In the genomic region with DNA sequence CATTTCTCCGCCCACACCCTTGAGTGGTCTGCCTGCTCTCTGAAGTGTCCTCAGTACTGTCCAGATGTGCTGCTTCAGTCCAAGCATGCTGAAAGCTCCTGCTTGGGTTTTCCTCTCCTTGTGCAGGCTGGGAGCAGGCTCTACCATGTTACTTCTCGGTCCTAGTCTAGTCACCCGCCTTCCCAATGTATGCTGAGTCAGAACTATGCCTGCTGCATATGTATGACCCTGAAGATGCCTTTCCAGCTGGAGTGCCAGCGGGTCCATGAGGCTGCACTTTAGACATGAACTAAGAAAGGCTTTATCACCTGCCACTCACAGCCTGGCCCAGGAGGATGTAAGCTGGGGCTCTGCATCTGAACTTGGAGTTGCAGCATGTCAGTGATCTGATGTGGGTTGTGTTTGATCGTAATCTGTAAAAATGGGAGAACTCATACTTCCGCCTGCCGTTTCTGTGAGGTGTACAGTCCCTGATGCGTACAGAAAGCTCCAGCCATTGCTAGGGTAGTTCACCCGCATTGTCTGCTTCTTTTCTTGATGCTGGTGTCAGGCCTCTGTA, we compare ENCODE assay signal across 20 mouse cellular contexts. TPM values are rescaled to one million over a fixed set of nuclear protein-coding genes. Genes with fewer than 3 reads are reported as not detected.
DNase-seq lines count a peak whose midpoint lies in the region; ATAC-seq and TF ChIP-seq lines count a peak whose summit lies in the region.
"Had no signal": no experiment of that assay in that cellular context is flagged by ENCODE, and none has a peak within 500 bp of the region (broad histone marks: within the 10 kb centered on the region; RNA-seq: fewer than 3 reads in every experiment).

No protein-coding gene starts in this region.

- TF ChIP-seq CTCF in midbrain, postnatal 0 days (IDR thresholded peaks at IDR 0.05): no peak

- no peaks in the 10 kb centered on the region for H3K4me1 ChIP-seq in midbrain, postnatal 0 days (ENCODE audit: insufficient read depth, low read length)
- H3K4me1 ChIP-seq: hindbrain, embryonic 13.5 days; limb, embryonic 12.5 days; liver, embryonic 13.5 days; lung, embryonic 15.5 days; midbrain, embryonic 15.5 days had no signal

- H3K27me3 ChIP-seq in midbrain, postnatal 0 days (ENCODE audit: insufficient read depth, low read length): no peaks in the 10 kb centered on the region
- H3K27me3 ChIP-seq: hindbrain, embryonic 13.5 days; limb, embryonic 12.5 days; liver, embryonic 13.5 days; lung, embryonic 15.5 days; midbrain, embryonic 15.5 days; Patski had no signal

- no peak overlapping the region for H3K9ac ChIP-seq in midbrain, postnatal 0 days (replicated peaks; ENCODE audit: low read length, poor library complexity, severe bottlenecking)
- H3K9ac ChIP-seq: hindbrain, embryonic 13.5 days; limb, embryonic 12.5 days; liver, embryonic 13.5 days; lung, embryonic 15.5 days; midbrain, embryonic 15.5 days had no signal

- no peak overlapping the region for H3K27ac ChIP-seq in midbrain, postnatal 0 days (ENCODE audit: low read depth, low read length)
- H3K27ac ChIP-seq: heart, adult 2 months; hindbrain, embryonic 13.5 days; kidney, postnatal 0 days; layer of hippocampus, adult 2 months; left cerebral cortex, adult 2 months; limb, embryonic 12.5 days; liver, embryonic 13.5 days; lung, embryonic 15.5 days; midbrain, embryonic 15.5 days had no signal

- H3K36me3 ChIP-seq in midbrain, postnatal 0 days (ENCODE audit: insufficient read depth, low read length): peaks cover 34% of the 10 kb centered on the region

- ATAC-seq in CD4-positive, CD25-positive, alpha-beta regulatory T cell, adult 4 months: peak; percentile 89
- ATAC-seq in inflammation-experienced regulatory T-cells, adult 6 months: peak; percentile 93
- ATAC-seq in midbrain, postnatal 0 days (ENCODE audit: low FRiP score): no peak
- ATAC-seq: forebrain, embryonic 14.5 days; intestine, embryonic 16.5 days; midbrain, embryonic 15.5 days; Patski had no signal

- no peak overlapping the region for H3K4me2 ChIP-seq in midbrain, postnatal 0 days (ENCODE audit: low read depth, low read length, poor library complexity, severe bottlenecking)
- H3K4me2 ChIP-seq: hindbrain, embryonic 13.5 days; limb, embryonic 12.5 days; liver, embryonic 13.5 days; lung, embryonic 15.5 days; midbrain, embryonic 15.5 days had no signal

- no peaks in the 10 kb centered on the region for H3K9me3 ChIP-seq in midbrain, postnatal 0 days (ENCODE audit: low read length)
- H3K9me3 ChIP-seq: hindbrain, embryonic 13.5 days; limb, embryonic 12.5 days; liver, embryonic 13.5 days; lung, embryonic 15.5 days; midbrain, embryonic 15.5 days had no signal

- DNase-seq in CD4-positive helper T cell, adult 2 months (ENCODE audit: low read depth, low spot score): peak; percentile 82
- DNase-seq in thymus, postnatal 0 days (ENCODE audit: low spot score): peak; percentile 84
- DNase-seq in midbrain, postnatal 0 days (ENCODE audit: low spot score): no peak
- DNase-seq in gastrocnemius, adult 8-10 months (ENCODE audit: low spot score in 2 of 2): no peak
- no peak for DNase-seq in cerebellum, adult 9-10 months
- DNase-seq: cerebellum, postnatal 36 days; heart, adult 2 months; liver, embryonic 13.5 days had no signal

- WGBS in midbrain, postnatal 0 days: 86% methylated on average over 9 of the region's 9 CpGs

- H3K4me3 ChIP-seq in midbrain, postnatal 0 days (ENCODE audit: low read depth, low read length): no peak overlapping the region
- H3K4me3 ChIP-seq: heart, adult 2 months; hindbrain, embryonic 13.5 days; layer of hippocampus, adult 2 months; left cerebral cortex, adult 2 months; limb, embryonic 12.5 days; liver, embryonic 13.5 days; lung, embryonic 15.5 days; midbrain, embryonic 15.5 days had no signal

RNA-seq across cellular contexts. Expression of gene Gucd1, which starts 13.8 kb away (rescaled TPM):
- polyA plus RNA-seq in CD4-positive, CD25-positive, alpha-beta regulatory T cell, adult 4 months (2017; shearing (Covaris generic)): 10 to 100 TPM; 16.2 to 23.0 TPM
- polyA plus RNA-seq in inflammation-experienced regulatory T-cells, adult 6 months (2017; shearing (Covaris generic)): 10 to 100 TPM; 14.3 to 18.4 (median 17.1) TPM
- 17.5 and 18.2 TPM in 2 replicates for polyA plus RNA-seq in thymus, postnatal 0 days (2015; fragmentation: Nextera tagmentation; extraction: Ambion mirVana)
- 41.2 and 48.0 TPM in 2 replicates for total RNA-seq in midbrain, postnatal 0 days (2014; rRNA removed)
- 12.6 and 14.4 TPM in 2 replicates for polyA plus RNA-seq in midbrain, postnatal 0 days (2015; fragmentation: Nextera tagmentation; extraction: Ambion mirVana)
- 10 to 100 TPM; 46.7 to 68.3 (median 56.0) TPM for total RNA-seq in gastrocnemius, adult 8-10 months (2022)

RNA-seq across cellular contexts. Expression of gene Snrpd3, which starts 14.3 kb away (rescaled TPM):
- 100 to 1,000 TPM; 103 to 218 TPM for polyA plus RNA-seq in CD4-positive, CD25-positive, alpha-beta regulatory T cell, adult 4 months (2017; shearing (Covaris generic))
- 100 to 1,000 TPM; 134 to 236 (median 208) TPM for polyA plus RNA-seq in inflammation-experienced regulatory T-cells, adult 6 months (2017; shearing (Covaris generic))
- 149 and 167 TPM in 2 replicates for polyA plus RNA-seq in thymus, postnatal 0 days (2015; fragmentation: Nextera tagmentation; extraction: Ambion mirVana)
- 17.2 and 20.4 TPM in 2 replicates for total RNA-seq in midbrain, postnatal 0 days (2014; rRNA removed)
- polyA plus RNA-seq in midbrain, postnatal 0 days (2015; fragmentation: Nextera tagmentation; extraction: Ambion mirVana): 137 and 143 TPM in 2 replicates
- total RNA-seq in gastrocnemius, adult 8-10 months (2022): 10 to 100 TPM; 67.9 to 78.5 (median 70.7) TPM

RNA-seq across cellular contexts. Expression of gene Lrrc75b, which starts 28.5 kb away (rescaled TPM):
- under 1 TPM in 1 of 2 experiments, not detected in 1; 0.40 TPM for polyA plus RNA-seq in CD4-positive, CD25-positive, alpha-beta regulatory T cell, adult 4 months (2017; shearing (Covaris generic))
- polyA plus RNA-seq in inflammation-experienced regulatory T-cells, adult 6 months (2017; shearing (Covaris generic)): 1 to 10 TPM in 1 of 3 experiments, under 1 TPM in 2; 0.16 to 1.7 (median 0.47) TPM
- polyA plus RNA-seq in thymus, postnatal 0 days (2015; fragmentation: Nextera tagmentation; extraction: Ambion mirVana): 0.41 and 0.86 TPM in 2 replicates
- total RNA-seq in midbrain, postnatal 0 days (2014; rRNA removed): 41.4 and 44.2 TPM in 2 replicates
- 37.5 and 39.5 TPM in 2 replicates for polyA plus RNA-seq in midbrain, postnatal 0 days (2015; fragmentation: Nextera tagmentation; extraction: Ambion mirVana)
- under 1 TPM in 1 of 4 experiments, not detected in 3; 0.07 TPM for total RNA-seq in gastrocnemius, adult 8-10 months (2022)

RNA-seq across cellular contexts. Expression of gene Ggt1, which starts 29.8 kb away (rescaled TPM):
- 1 to 10 TPM; 2.8 to 4.0 TPM for polyA plus RNA-seq in CD4-positive, CD25-positive, alpha-beta regulatory T cell, adult 4 months (2017; shearing (Covaris generic))
- polyA plus RNA-seq in inflammation-experienced regulatory T-cells, adult 6 months (2017; shearing (Covaris generic)): 10 to 100 TPM in 1 of 3 experiments, 1 to 10 TPM in 1, under 1 TPM in 1; 0.26 to 15.4 (median 2.2) TPM
- 0.90 and 1.5 TPM in 2 replicates for polyA plus RNA-seq in thymus, postnatal 0 days (2015; fragmentation: Nextera tagmentation; extraction: Ambion mirVana)
- 1.4 and 5.4 TPM in 2 replicates for total RNA-seq in midbrain, postnatal 0 days (2014; rRNA removed)
- 1.0 and 2.0 TPM in 2 replicates for polyA plus RNA-seq in midbrain, postnatal 0 days (2015; fragmentation: Nextera tagmentation; extraction: Ambion mirVana)
- total RNA-seq in gastrocnemius, adult 8-10 months (2022): not detected
- polyA plus RNA-seq: heart, adult 2 months had no signal

RNA-seq across cellular contexts. Expression of gene Ggt5, which starts 57.5 kb away (rescaled TPM):
- polyA plus RNA-seq in CD4-positive, CD25-positive, alpha-beta regulatory T cell, adult 4 months (2017; shearing (Covaris generic)): under 1 TPM; 0.27 to 0.76 TPM
- under 1 TPM; 0.29 to 0.45 (median 0.42) TPM for polyA plus RNA-seq in inflammation-experienced regulatory T-cells, adult 6 months (2017; shearing (Covaris generic))
- polyA plus RNA-seq in thymus, postnatal 0 days (2015; fragmentation: Nextera tagmentation; extraction: Ambion mirVana): 11.9 and 12.0 TPM in 2 replicates
- 5.8 and 9.1 TPM in 2 replicates for total RNA-seq in midbrain, postnatal 0 days (2014; rRNA removed)
- 1.3 and 2.4 TPM in 2 replicates for polyA plus RNA-seq in midbrain, postnatal 0 days (2015; fragmentation: Nextera tagmentation; extraction: Ambion mirVana)
- 1 to 10 TPM; 1.2 to 2.5 (median 2.0) TPM for total RNA-seq in gastrocnemius, adult 8-10 months (2022)
- polyA plus RNA-seq: Patski had no signal

Comparison
In these comparisons a context has a peak if more than half of its experiments do, and no peak if none do; other contexts are left out.
1. DNase-seq: peak in CD4-positive helper T cell, adult 2 months (single experiment) and thymus, postnatal 0 days (single experiment); none in midbrain, postnatal 0 days (single experiment), gastrocnemius, adult 8-10 months (0 of 2) and cerebellum, adult 9-10 months (single experiment).
2. RNA of gene Lrrc75b, which starts 28.5 kb away (polyA plus RNA-seq): 37.5 to 39.5 TPM in midbrain, postnatal 0 days; 0.41 to 0.86 TPM in thymus, postnatal 0 days, 0.16 to 1.7 TPM in inflammation-experienced regulatory T-cells, adult 6 months and 0.40 TPM in CD4-positive, CD25-positive, alpha-beta regulatory T cell, adult 4 months; every median in the first group is over 10 times any median in the second.